10 mouse cellular contexts compared by ENCODE assay signal in genomic region chr10:126853286-126853685, GRCm38 (mm10). TPM values are rescaled to one million over a fixed set of nuclear protein-coding genes. Genes with fewer than 3 reads are reported as not detected.
DNase-seq lines count a peak whose midpoint lies in the region; ATAC-seq lines count a peak whose summit lies in the region.
"Had no signal": no experiment of that assay in that cellular context is flagged by ENCODE, and none has a peak within 500 bp of the region (broad histone marks: within the 10 kb centered on the region; RNA-seq: fewer than 3 reads in every experiment).

No protein-coding gene starts in this region.

- H3K9me3 ChIP-seq in forebrain, embryonic 11.5 days (ENCODE audit: control insufficient read depth, low read length): no peaks in the 10 kb centered on the region
- H3K9me3 ChIP-seq: embryonic facial prominence, embryonic 13.5 days had no signal

- H3K27ac ChIP-seq in forebrain, embryonic 11.5 days (ENCODE audit: low read depth, low read length): no peak overlapping the region
- H3K27ac ChIP-seq: embryonic facial prominence, embryonic 13.5 days had no signal

- H3K9ac ChIP-seq in forebrain, embryonic 11.5 days (ENCODE audit: low read length): no peak overlapping the region
- H3K9ac ChIP-seq: embryonic facial prominence, embryonic 13.5 days had no signal

- no peaks in the 10 kb centered on the region for H3K27me3 ChIP-seq in forebrain, embryonic 11.5 days (ENCODE audit: control insufficient read depth, insufficient read depth, low read length)
- H3K27me3 ChIP-seq: embryonic facial prominence, embryonic 13.5 days had no signal

- peak; percentile 39 for DNase-seq in layer of hippocampus, adult 11-12 months (ENCODE audit: low spot score)
- DNase-seq in layer of hippocampus, postnatal 14 days (ENCODE audit: low spot score in 2 of 2): no peak
- peak; percentile 55 for DNase-seq in A20 (ENCODE audit: low read depth, low spot score)
- DNase-seq in ES-CJ7 (ENCODE audit: low read depth, low spot score): peak; percentile 72
- peak; percentile 31 to 52 for DNase-seq in layer of hippocampus, postnatal 36 days
- no peak for DNase-seq in heart, postnatal 4 days
- DNase-seq in neural tube, embryonic 10.5 days (ENCODE audit: extremely low spot score, low spot score): no peak
- no peak for DNase-seq in forebrain, embryonic 11.5 days (ENCODE audit: low spot score)

- H3K36me3 ChIP-seq in forebrain, embryonic 11.5 days (ENCODE audit: control insufficient read depth, insufficient read depth, low read length): no peaks in the 10 kb centered on the region
- H3K36me3 ChIP-seq: embryonic facial prominence, embryonic 13.5 days had no signal

- H3K4me1 ChIP-seq in forebrain, embryonic 11.5 days (replicated peaks; ENCODE audit: control insufficient read depth, insufficient read depth, low read length): no peaks in the 10 kb centered on the region
- H3K4me1 ChIP-seq: embryonic facial prominence, embryonic 13.5 days had no signal

- H3K4me3 ChIP-seq in forebrain, embryonic 11.5 days (ENCODE audit: low read depth, low read length): no peak overlapping the region
- H3K4me3 ChIP-seq: embryonic facial prominence, embryonic 13.5 days had no signal

- no peak overlapping the region for H3K4me2 ChIP-seq in forebrain, embryonic 11.5 days (ENCODE audit: low read depth, low read length, severe bottlenecking)
- H3K4me2 ChIP-seq: embryonic facial prominence, embryonic 13.5 days had no signal

- WGBS in forebrain, embryonic 11.5 days: 85% methylated on average over 10 of the region's 10 CpGs

- ATAC-seq in forebrain, embryonic 11.5 days (replicated peaks; ENCODE audit: low FRiP score): no peak
- ATAC-seq: hindbrain, embryonic 16.5 days had no signal

RNA-seq across cellular contexts. Expression of gene Atp23, which starts 47.9 kb away (rescaled TPM):
- total RNA-seq in layer of hippocampus, postnatal 14 days (2021): 1 to 10 TPM; 8.9 to 9.2 TPM
- total RNA-seq in layer of hippocampus, postnatal 36 days (2021): 1 to 10 TPM; 9.2 to 9.5 TPM
- 1 to 10 TPM; 3.7 to 3.9 TPM for total RNA-seq in heart, postnatal 4 days (2021)
- polyA plus RNA-seq in forebrain, embryonic 11.5 days (2014; fragmentation: Nextera tagmentation; extraction: Ambion mirVana): 15.5 and 23.2 TPM in 2 replicates

Comparison
In these comparisons a context has a peak if more than half of its experiments do, and no peak if none do; other contexts are left out.
1. DNase-seq: peak in layer of hippocampus, adult 11-12 months (single experiment), A20 (single experiment), ES-CJ7 (single experiment) and layer of hippocampus, postnatal 36 days (2 of 2); none in layer of hippocampus, postnatal 14 days (0 of 2), heart, postnatal 4 days (single experiment), neural tube, embryonic 10.5 days (single experiment) and forebrain, embryonic 11.5 days (single experiment).